Mouse (Mus musculus) ES-Bruce4 (cell line): ENCODE measurements around the gene Hnf1a. TPM values are rescaled to one million over a fixed set of nuclear protein-coding genes. Genes with fewer than 3 reads are reported as not detected.
A peak's percentile ranks its signal among the peaks of the same experiment; 100 is the strongest.
"Not testable (repeated sequence)": the region's sequence is repeated elsewhere in the genome, so short reads cannot be mapped to it uniquely, and the experiment has no call there.

Source experiments
- H3K27ac ChIP-seq: 2 replicates; pipeline ENCODE4 v1.5.1; 2012; ENCODE audit warnings: low read length, inconsistent platforms; ENCODE audit not compliant: insufficient read depth
- H3K27me3 ChIP-seq: 2 replicates; pipeline ENCODE4 v1.6.1; 2012; ENCODE audit warnings: mild to moderate bottlenecking, low read length, inconsistent platforms; ENCODE audit not compliant: control insufficient read depth, poor library complexity, insufficient read depth, severe bottlenecking
- H3K36me3 ChIP-seq: 2 replicates; pipeline ENCODE4 v1.6.1; 2012; ENCODE audit warnings: inconsistent platforms, mild to moderate bottlenecking, low read length, moderate library complexity; ENCODE audit not compliant: control insufficient read depth, poor library complexity, insufficient read depth, severe bottlenecking
- H3K4me1 ChIP-seq: one replicate; pipeline ENCODE4 v1.8.1; 2011; ENCODE audit warnings: low read length; ENCODE audit not compliant: control insufficient read depth, insufficient read depth
- H3K4me3 ChIP-seq: 2 replicates; pipeline ENCODE4 v1.5.1; 2011; ENCODE audit warnings: low read depth, mild to moderate bottlenecking, low read length
- H3K9ac ChIP-seq: 2 replicates; pipeline ENCODE4 v1.6.1; 2012; ENCODE audit warnings: low read depth, mild to moderate bottlenecking, inconsistent platforms; ENCODE audit not compliant: poor library complexity, severe bottlenecking
- H3K9me3 ChIP-seq: replicated peaks from 2 replicates; pipeline ENCODE4 v1.6.1; 2012; ENCODE audit warnings: mild to moderate bottlenecking, low read length, inconsistent platforms; ENCODE audit not compliant: control insufficient read depth, poor library complexity, insufficient read depth, severe bottlenecking
- CTCF ChIP-seq: IDR thresholded peaks from one replicate; pipeline ENCODE4 v1.8.1; 2011; ENCODE audit warnings: low read depth, low read length
- EP300 ChIP-seq: IDR thresholded peaks from 2 replicates; pipeline ENCODE4 v1.6.1; 2011; ENCODE audit warnings: low read depth, low read length; ENCODE audit not compliant: insufficient read depth
- POLR2A ChIP-seq: IDR thresholded peaks from one replicate; pipeline ENCODE4 v1.8.1; 2011; ENCODE audit warnings: low read length; ENCODE audit not compliant: insufficient read depth
- polyA plus RNA-seq: library from polyadenylated mRNA; stranded (reverse); fragments of >200 nt; gene quantifications from 2 replicates; pipeline ENCODE4 v1.2.4, GENCODE M21; 2011; ENCODE audit warnings: low read depth; ENCODE audit not compliant: missing spikeins, insufficient read depth, insufficient read length

Hnf1a gene
- polyA plus RNA-seq, 1 experiment: 1.3 TPM

DNA sequence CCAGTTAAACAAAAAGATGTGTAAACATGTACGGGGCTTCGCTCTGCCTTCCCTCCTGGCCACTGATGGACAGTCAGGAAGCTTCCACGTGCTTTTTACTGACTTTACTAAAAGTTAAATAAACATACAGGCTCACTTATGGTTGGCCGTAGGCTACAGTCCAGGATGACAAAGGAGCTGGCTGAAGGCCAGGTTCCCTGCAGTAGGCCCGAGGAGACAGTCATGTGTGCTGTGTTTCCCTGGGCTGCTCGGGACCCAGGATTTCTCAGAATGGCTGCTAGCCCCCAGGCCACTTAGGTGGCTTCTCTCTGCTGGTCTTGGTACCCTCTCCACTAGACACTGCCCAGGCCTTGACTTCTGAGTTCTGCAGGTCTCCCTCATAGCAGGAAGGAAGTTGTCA is 22.0 kb downstream of the Hnf1a start:
- no peak overlapping the region for H3K27ac ChIP-seq
- H3K4me1 ChIP-seq: no peaks in the 10 kb centered on the region
- no peak overlapping the region for H3K4me3 ChIP-seq
- H3K9me3 ChIP-seq: no peaks in the 10 kb centered on the region
- TF ChIP-seq POLR2A (no peak), EP300 (no peak), CTCF (no peak)
- H3K36me3 ChIP-seq: peaks cover 26% of the 10 kb centered on the region; the same call in 1 of the 2 replicates
- no peak overlapping the region for H3K9ac ChIP-seq
- no peaks in the 10 kb centered on the region for H3K27me3 ChIP-seq

DNA sequence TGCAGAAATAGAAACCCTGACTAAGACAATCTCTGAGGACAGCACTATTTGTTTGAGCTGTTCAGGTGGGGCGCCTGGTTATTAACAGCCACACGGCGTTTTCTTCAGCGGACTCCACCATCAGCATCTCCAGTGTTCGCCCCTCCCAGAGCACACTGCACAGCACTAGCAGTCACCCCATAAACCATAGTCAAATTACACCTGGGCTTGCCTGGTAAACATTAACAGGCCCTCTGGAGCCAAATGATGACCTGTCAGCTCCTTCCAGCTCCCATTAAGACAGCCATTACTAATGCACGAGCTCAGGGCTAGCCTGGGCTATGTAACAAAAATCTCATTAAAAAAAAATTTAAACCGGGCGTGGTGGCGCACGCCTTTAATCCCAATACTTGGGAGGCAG is 25.8 kb downstream of the Hnf1a start:
- no peaks in the 10 kb centered on the region for H3K4me1 ChIP-seq
- no peaks in the 10 kb centered on the region for H3K9me3 ChIP-seq
- TF ChIP-seq CTCF (no peak), POLR2A (no peak), EP300 (no peak)
- no peak overlapping the region for H3K4me3 ChIP-seq
- no peak overlapping the region for H3K9ac ChIP-seq
- peaks cover 26% of the 10 kb centered on the region; the same call in 1 of the 2 replicates for H3K36me3 ChIP-seq
- no peaks in the 10 kb centered on the region for H3K27me3 ChIP-seq
- H3K27ac ChIP-seq: no peak overlapping the region

DNA sequence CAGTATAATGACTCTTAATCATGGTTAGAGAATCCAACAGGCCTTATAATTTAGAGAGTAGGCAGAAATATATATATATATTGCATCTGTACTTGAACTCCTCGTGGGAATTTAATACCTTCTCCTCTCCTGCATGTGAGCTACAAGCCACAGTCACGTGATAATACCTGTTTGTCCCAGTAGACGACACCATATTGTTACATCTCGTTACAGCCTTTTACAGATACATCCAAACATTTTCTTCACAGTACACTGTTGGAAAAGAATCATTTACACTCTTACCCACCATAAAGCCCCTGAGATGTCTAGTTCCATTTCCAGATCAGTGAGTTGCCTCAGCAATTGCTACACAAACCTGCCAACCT is 28.1 kb downstream of the Hnf1a start:
- Histone ChIP-seq H3K36me3 (peaks cover 16% of the 10 kb centered on the region; the same call in 1 of the 2 replicates), H3K4me3 (peak overlapping the region; percentile 98), H3K9ac (peak overlapping the region; percentile 70), H3K9me3 (no peaks in the 10 kb centered on the region), H3K27me3 (no peaks in the 10 kb centered on the region), H3K27ac (no peak overlapping the region), H3K4me1 (no peaks in the 10 kb centered on the region)
- TF ChIP-seq POLR2A (no peak), CTCF (no peak), EP300 (no peak)

DNA sequence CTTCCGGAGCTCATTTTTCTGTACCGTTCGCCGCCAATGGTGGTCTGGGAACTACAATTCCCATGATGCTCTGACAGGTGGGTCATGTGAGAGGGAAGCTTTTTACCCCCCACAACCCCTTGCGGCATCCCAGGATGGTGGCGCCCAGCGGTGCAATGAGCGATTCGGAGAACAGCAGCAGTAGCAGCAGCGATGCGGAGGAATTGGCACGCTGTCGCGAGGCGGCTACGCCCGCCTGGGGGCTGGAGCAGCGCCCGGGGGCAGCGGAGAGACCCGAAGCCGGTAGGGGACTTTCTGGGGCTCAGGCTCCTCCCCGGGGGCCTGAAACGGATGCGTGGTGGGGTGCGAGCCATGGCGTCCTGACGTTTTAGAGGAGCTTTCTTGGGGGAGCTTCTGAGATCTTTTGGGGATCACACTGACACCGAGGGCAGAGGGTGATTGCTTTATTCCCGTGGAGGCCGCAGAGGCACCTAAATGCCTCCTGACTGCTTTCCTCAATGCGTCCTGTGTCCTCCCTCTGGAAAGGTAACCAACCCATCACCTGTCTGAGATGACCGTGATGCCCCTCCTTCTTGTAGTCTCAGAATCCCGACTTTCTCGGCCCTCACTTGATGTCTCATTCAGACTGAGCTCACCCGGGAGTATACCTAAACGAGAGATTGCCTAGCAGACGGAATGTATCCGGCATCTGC is 28.7 kb downstream of the Hnf1a start, which contains the start of gene 2210016L21Rik:
2210016L21Rik (plus strand) TSS at position 85 of the 692 bp plus-strand sequence.
- H3K27ac ChIP-seq: no peak within 1 kb of the TSS
- peak within 1 kb of the TSS; percentile 98 for H3K4me3 ChIP-seq
- no peak for TF ChIP-seq EP300
- TF ChIP-seq POLR2A: peak; percentile 82
- no peaks in the 10 kb centered on the region for H3K27me3 ChIP-seq
- H3K9me3 ChIP-seq: no peaks in the 10 kb centered on the region
- peaks cover 11% of the 10 kb centered on the region; the same call in 1 of the 2 replicates for H3K36me3 ChIP-seq
- peak within 1 kb of the TSS; percentile 70 for H3K9ac ChIP-seq
- H3K4me1 ChIP-seq: no peaks in the 10 kb centered on the region

DNA sequence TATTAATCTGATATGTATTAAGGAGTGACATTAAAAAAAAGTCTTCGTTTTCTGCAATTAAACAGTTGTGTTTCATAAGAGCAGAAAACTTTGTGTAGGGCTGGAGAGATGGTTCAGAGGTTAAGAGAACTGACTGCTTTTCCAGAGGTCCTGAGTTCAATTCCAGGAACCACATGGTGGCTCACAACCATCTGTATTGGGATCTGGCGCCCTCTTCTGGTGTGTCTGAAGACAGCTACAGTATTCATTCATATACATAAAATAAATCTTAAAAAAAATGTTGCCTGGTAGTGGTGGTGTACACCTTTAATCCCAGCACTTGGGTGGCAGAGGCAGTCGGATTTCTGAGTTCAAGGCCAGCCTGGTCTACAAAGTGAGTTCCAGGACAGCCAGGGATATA is 29.8 kb downstream of the Hnf1a start:
- not testable (repeated sequence) for H3K36me3 ChIP-seq, H3K27me3 ChIP-seq, H3K4me1 ChIP-seq, H3K9me3 ChIP-seq, H3K9ac ChIP-seq, H3K27ac ChIP-seq, H3K4me3 ChIP-seq

DNA sequence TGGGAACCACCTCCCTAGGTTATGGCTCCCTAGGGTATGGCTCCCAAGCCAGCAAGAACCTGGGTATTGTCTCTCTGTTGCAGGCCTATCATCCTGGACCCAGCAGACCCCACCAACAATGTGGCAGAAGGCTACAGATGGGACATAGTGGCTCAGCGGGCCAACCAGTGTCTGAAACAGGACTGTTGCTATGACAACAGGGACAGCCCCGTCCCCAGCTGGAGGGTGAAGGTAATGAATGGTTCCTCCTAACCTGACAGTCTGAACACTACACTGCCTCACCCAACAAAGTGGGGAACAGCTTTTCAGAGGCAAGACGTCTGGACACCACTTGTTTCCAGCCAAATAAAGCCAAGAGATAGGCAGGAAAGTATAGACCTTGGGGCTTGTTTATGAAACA is 35.1 kb downstream of the Hnf1a start:
- no peak overlapping the region for H3K27ac ChIP-seq
- no peak for TF ChIP-seq EP300
- no peak for TF ChIP-seq POLR2A
- TF ChIP-seq CTCF: no peak
- H3K9ac ChIP-seq: no peak overlapping the region
- no peaks in the 10 kb centered on the region for H3K27me3 ChIP-seq
- H3K9me3 ChIP-seq: no peaks in the 10 kb centered on the region
- no peaks in the 10 kb centered on the region for H3K4me1 ChIP-seq
- H3K4me3 ChIP-seq: no peak overlapping the region
- H3K36me3 ChIP-seq: no peaks in the 10 kb centered on the region
